Mouse (Mus musculus): Measurements from ENCODE around the gene Pxylp1. TPM values are rescaled to one million over a fixed set of nuclear protein-coding genes. Genes with fewer than 3 reads are reported as not detected.

The Pxylp1 gene
- total RNA-seq, 2 experiments from 2014 or later = 17.1 to 20.7 TPM

- no peak for DNase-seq (ENCODE audit: low spot score in 2 of 2)
These were observed 29.6 kb downstream of the Pxylp1 start for GRCm38 (mm10) chr9:96862836-96863235.

- DNase-seq (ENCODE audit: low spot score in 2 of 2) = no peak
These were observed 31.4 kb downstream of the Pxylp1 start for GRCm38 (mm10) chr9:96861092-96861487.

- DNase-seq (ENCODE audit: low spot score in 2 of 2) = no peak
These were observed 31.9 kb downstream of the Pxylp1 start for GRCm38 (mm10) chr9:96860380-96861091.

- no peak for DNase-seq (ENCODE audit: low spot score in 2 of 2)
These were observed 33.4 kb downstream of the Pxylp1 start for GRCm38 (mm10) chr9:96859027-96859426.

GRCm38 (mm10) chr9:96857838-96858237 is 34.6 kb downstream of the Pxylp1 start:
- DNase-seq (ENCODE audit: low spot score in 2 of 2) = no peak

- no peak for DNase-seq (ENCODE audit: low spot score in 2 of 2)
These were observed 38.9 kb downstream of the Pxylp1 start for GRCm38 (mm10) chr9:96853300-96854186.

- DNase-seq (ENCODE audit: low spot score in 2 of 2) = no peak
These were observed 40.8 kb downstream of the Pxylp1 start for GRCm38 (mm10) chr9:96851634-96852033.

- no peak for DNase-seq (ENCODE audit: low spot score in 2 of 2)
These were observed 41.4 kb downstream of the Pxylp1 start for GRCm38 (mm10) chr9:96851036-96851435.

- DNase-seq (ENCODE audit: low spot score in 2 of 2) = no peak
These were observed 43.5 kb downstream of the Pxylp1 start for GRCm38 (mm10) chr9:96849012-96849411.

GRCm38 (mm10) chr9:96846361-96846760 is 46.1 kb downstream of the Pxylp1 start:
- DNase-seq (ENCODE audit: low spot score in 2 of 2) = no peak

GRCm38 (mm10) chr9:96844798-96845209 is 47.7 kb downstream of the Pxylp1 start:
- DNase-seq (ENCODE audit: low spot score in 2 of 2) = no peak

- no peak for DNase-seq (ENCODE audit: low spot score in 2 of 2)
These were observed 53.1 kb downstream of the Pxylp1 start for GRCm38 (mm10) chr9:96839376-96839775.

GRCm38 (mm10) chr9:96838864-96839263 is 53.6 kb downstream of the Pxylp1 start:
- DNase-seq (ENCODE audit: low spot score in 2 of 2) = no peak

- no peak for DNase-seq (ENCODE audit: low spot score in 2 of 2)
These were observed 54.6 kb downstream of the Pxylp1 start for GRCm38 (mm10) chr9:96837781-96838420.

- DNase-seq (ENCODE audit: low spot score in 2 of 2) = no peak
These were observed 55.5 kb downstream of the Pxylp1 start for GRCm38 (mm10) chr9:96836984-96837383.

GRCm38 (mm10) chr9:96835374-96835921 is 57.0 kb downstream of the Pxylp1 start:
- no peak for DNase-seq (ENCODE audit: low spot score in 2 of 2)

GRCm38 (mm10) chr9:96833606-96834005 is 58.9 kb downstream of the Pxylp1 start:
- DNase-seq (ENCODE audit: low spot score in 2 of 2) = no peak

GRCm38 (mm10) chr9:96832516-96832915 is 60.0 kb downstream of the Pxylp1 start:
- DNase-seq (ENCODE audit: low spot score in 2 of 2) = no peak

GRCm38 (mm10) chr9:96830856-96831359 is 61.6 kb downstream of the Pxylp1 start:
- DNase-seq (ENCODE audit: low spot score in 2 of 2) = no peak

- no peak for DNase-seq (ENCODE audit: low spot score in 2 of 2)
These were observed 62.8 kb downstream of the Pxylp1 start for GRCm38 (mm10) chr9:96829682-96830081.

- DNase-seq (ENCODE audit: low spot score in 2 of 2) = no peak
These were observed 64.4 kb downstream of the Pxylp1 start for GRCm38 (mm10) chr9:96828071-96828470.

Measured in adrenal gland, postnatal 4 days (tissue).